24 mouse cellular contexts compared by ENCODE assay signal in genomic region chr5:140324058-140324457, GRCm38 (mm10). TPM values are rescaled to one million over a fixed set of nuclear protein-coding genes. Genes with fewer than 3 reads are reported as not detected.
DNase-seq lines count a peak whose midpoint lies in the region; ATAC-seq lines count a peak whose summit lies in the region.
"Had no signal": no experiment of that assay in that cellular context is flagged by ENCODE, and none has a peak within 500 bp of the region (broad histone marks: within the 10 kb centered on the region; RNA-seq: fewer than 3 reads in every experiment).

No protein-coding gene starts in this region.

- WGBS in midbrain, embryonic 11.5 days, result 93% methylated on average over 5 of the region's 5 CpGs
- 97% methylated on average over 5 of the region's 5 CpGs for WGBS in midbrain, embryonic 16.5 days
- WGBS in liver, embryonic 11.5 days, result 70% methylated on average over 5 of the region's 5 CpGs
- 47% methylated on average over 5 of the region's 5 CpGs for WGBS in liver, embryonic 15.5 days (ENCODE audit: insufficient replicate concordance)

- H3K4me1 ChIP-seq in midbrain, embryonic 11.5 days (ENCODE audit: control insufficient read depth, insufficient read depth, low read length), result peaks cover 5% of the 10 kb centered on the region
- peaks cover 17% of the 10 kb centered on the region for H3K4me1 ChIP-seq in midbrain, embryonic 16.5 days (ENCODE audit: control insufficient read depth, insufficient read depth, low read length)
- peaks cover 6% of the 10 kb centered on the region for H3K4me1 ChIP-seq in liver, embryonic 11.5 days (replicated peaks; ENCODE audit: control insufficient read depth, insufficient read depth, low read length)
- peaks cover 44% of the 10 kb centered on the region for H3K4me1 ChIP-seq in liver, embryonic 15.5 days (replicated peaks)

- H3K4me3 ChIP-seq in midbrain, embryonic 11.5 days (ENCODE audit: low read depth, low read length), result no peak overlapping the region
- no peak overlapping the region for H3K4me3 ChIP-seq in midbrain, embryonic 16.5 days (ENCODE audit: low read depth, low read length)
- H3K4me3 ChIP-seq in liver, embryonic 11.5 days (ENCODE audit: low read depth, low read length), result no peak overlapping the region
- no peak overlapping the region for H3K4me3 ChIP-seq in liver, embryonic 15.5 days (replicated peaks)
- H3K4me3 ChIP-seq: embryonic facial prominence, embryonic 15.5 days; forebrain, embryonic 12.5 days; heart, embryonic 10.5 days; hindbrain, embryonic 13.5 days had no signal

- peak; percentile 69 for DNase-seq in midbrain, embryonic 11.5 days (ENCODE audit: low spot score, missing footprints)
- DNase-seq in R1 (ENCODE audit: low read depth, low spot score), result peak; percentile 73
- no peak for DNase-seq in liver, embryonic 11.5 days (ENCODE audit: low spot score)
- no peak for DNase-seq in layer of hippocampus, adult 8-10 months (ENCODE audit: low spot score in 2 of 2)
- DNase-seq in adrenal gland, adult 8-10 months, result no peak
- DNase-seq in kidney, adult 18-20 months, result no peak
- DNase-seq: adrenal gland, adult 2 months; adrenal gland, postnatal 36 days; cerebellum, adult 11 months; cerebellum, adult 8-10 months; cerebellum, postnatal 14 days; embryo, embryonic 11 days; gastrocnemius, postnatal 10 days; heart, adult 18-20 months; heart, postnatal 10 days; heart, postnatal 4 days had no signal

- peaks cover 2% of the 10 kb centered on the region; the same call in 1 of the 2 replicates for H3K36me3 ChIP-seq in midbrain, embryonic 11.5 days (ENCODE audit: control insufficient read depth, insufficient read depth, low read length)
- peaks cover 8% of the 10 kb centered on the region for H3K36me3 ChIP-seq in midbrain, embryonic 16.5 days (ENCODE audit: control insufficient read depth, insufficient read depth, low read length)
- H3K36me3 ChIP-seq in liver, embryonic 11.5 days (ENCODE audit: control insufficient read depth, insufficient read depth, low read length), result peaks cover 6% of the 10 kb centered on the region; the same call in 1 of the 2 replicates
- peaks cover 22% of the 10 kb centered on the region for H3K36me3 ChIP-seq in liver, embryonic 15.5 days (replicated peaks)

- H3K27ac ChIP-seq in midbrain, embryonic 11.5 days (ENCODE audit: low read depth, low read length), result no peak overlapping the region
- H3K27ac ChIP-seq in midbrain, embryonic 16.5 days (ENCODE audit: low read length), result no peak overlapping the region
- no peak overlapping the region for H3K27ac ChIP-seq in liver, embryonic 11.5 days (ENCODE audit: low read depth, low read length)
- peak overlapping the region; percentile 38; the same call in 1 of the 2 replicates for H3K27ac ChIP-seq in liver, embryonic 15.5 days (replicated peaks)
- H3K27ac ChIP-seq: embryonic facial prominence, embryonic 15.5 days; forebrain, embryonic 12.5 days; heart, embryonic 10.5 days; hindbrain, embryonic 13.5 days had no signal

- no peak overlapping the region for H3K9ac ChIP-seq in midbrain, embryonic 11.5 days (ENCODE audit: low read length)
- H3K9ac ChIP-seq in midbrain, embryonic 16.5 days (ENCODE audit: low read depth, low read length), result no peak overlapping the region
- no peak overlapping the region for H3K9ac ChIP-seq in liver, embryonic 11.5 days (ENCODE audit: low read depth, low read length)
- no peak overlapping the region for H3K9ac ChIP-seq in liver, embryonic 15.5 days
- H3K9ac ChIP-seq: embryonic facial prominence, embryonic 15.5 days; forebrain, embryonic 12.5 days; hindbrain, embryonic 13.5 days had no signal

- no peaks in the 10 kb centered on the region for H3K27me3 ChIP-seq in midbrain, embryonic 11.5 days (ENCODE audit: control insufficient read depth, insufficient read depth, low read length)
- no peaks in the 10 kb centered on the region for H3K27me3 ChIP-seq in midbrain, embryonic 16.5 days (ENCODE audit: control insufficient read depth, insufficient read depth, low read depth, low read length)
- no peaks in the 10 kb centered on the region for H3K27me3 ChIP-seq in liver, embryonic 11.5 days (replicated peaks; ENCODE audit: control insufficient read depth, insufficient read depth, low read length)
- no peaks in the 10 kb centered on the region for H3K27me3 ChIP-seq in liver, embryonic 15.5 days
- H3K27me3 ChIP-seq: embryonic facial prominence, embryonic 15.5 days; forebrain, embryonic 12.5 days; hindbrain, embryonic 13.5 days had no signal

- no peak for ATAC-seq in midbrain, embryonic 11.5 days (ENCODE audit: low FRiP score)
- no peak for ATAC-seq in midbrain, embryonic 16.5 days
- no peak for ATAC-seq in liver, embryonic 11.5 days (replicated peaks; ENCODE audit: low FRiP score)
- no peak for ATAC-seq in liver, embryonic 15.5 days (ENCODE audit: insufficient read depth)
- ATAC-seq: forebrain, embryonic 16.5 days had no signal

- H3K4me2 ChIP-seq in midbrain, embryonic 11.5 days, result no peak overlapping the region
- H3K4me2 ChIP-seq in midbrain, embryonic 16.5 days (ENCODE audit: low read length), result no peak overlapping the region
- H3K4me2 ChIP-seq in liver, embryonic 11.5 days, result peak overlapping the region; percentile 4; the same call in 1 of the 2 replicates
- H3K4me2 ChIP-seq in liver, embryonic 15.5 days, result peak overlapping the region; percentile 28
- H3K4me2 ChIP-seq: embryonic facial prominence, embryonic 15.5 days; forebrain, embryonic 12.5 days; hindbrain, embryonic 13.5 days had no signal

- no peaks in the 10 kb centered on the region for H3K9me3 ChIP-seq in midbrain, embryonic 11.5 days (ENCODE audit: control insufficient read depth, low read length)
- H3K9me3 ChIP-seq in midbrain, embryonic 16.5 days (replicated peaks; ENCODE audit: control insufficient read depth, low read length, poor library complexity, severe bottlenecking), result no peaks in the 10 kb centered on the region
- no peaks in the 10 kb centered on the region for H3K9me3 ChIP-seq in liver, embryonic 11.5 days (ENCODE audit: control insufficient read depth, low read length)
- H3K9me3 ChIP-seq in liver, embryonic 15.5 days (replicated peaks), result no peaks in the 10 kb centered on the region
- H3K9me3 ChIP-seq: embryonic facial prominence, embryonic 15.5 days; forebrain, embryonic 12.5 days; G1E; heart, embryonic 10.5 days; hindbrain, embryonic 13.5 days had no signal

RNA-seq across cellular contexts. Expression of gene Nudt1, which starts 2.6 kb away (rescaled TPM):
- 41.2 and 48.5 TPM in 2 replicates for polyA plus RNA-seq in midbrain, embryonic 11.5 days (2014; fragmentation: Nextera tagmentation; extraction: Ambion mirVana)
- 19.2 and 20.0 TPM in 2 replicates for polyA plus RNA-seq in midbrain, embryonic 16.5 days (2015; fragmentation: Nextera tagmentation; extraction: Ambion mirVana)
- polyA plus RNA-seq in liver, embryonic 11.5 days (2014; fragmentation: Nextera tagmentation; extraction: Ambion mirVana), result 58.3 and 62.3 TPM in 2 replicates
- polyA plus RNA-seq in liver, embryonic 15.5 days (2015; fragmentation: Nextera tagmentation; extraction: Ambion mirVana), result 22.1 and 22.8 TPM in 2 replicates
- 1 to 10 TPM; 5.0 to 6.3 (median 5.2) TPM for total RNA-seq in layer of hippocampus, adult 8-10 months (2022)
- 10 to 100 TPM; 16.3 to 25.3 (median 22.0) TPM for total RNA-seq in adrenal gland, adult 8-10 months (2022)

RNA-seq across cellular contexts. Expression of gene Mad1l1, which starts 2.7 kb away (rescaled TPM):
- 37.5 and 44.2 TPM in 2 replicates for polyA plus RNA-seq in midbrain, embryonic 11.5 days (2014; fragmentation: Nextera tagmentation; extraction: Ambion mirVana)
- polyA plus RNA-seq in midbrain, embryonic 16.5 days (2015; fragmentation: Nextera tagmentation; extraction: Ambion mirVana), result 31.2 and 32.0 TPM in 2 replicates
- polyA plus RNA-seq in liver, embryonic 11.5 days (2014; fragmentation: Nextera tagmentation; extraction: Ambion mirVana), result 43.0 and 43.4 TPM in 2 replicates
- 21.0 and 22.8 TPM in 2 replicates for polyA plus RNA-seq in liver, embryonic 15.5 days (2015; fragmentation: Nextera tagmentation; extraction: Ambion mirVana)
- 10 to 100 TPM; 15.3 to 19.9 (median 17.2) TPM for total RNA-seq in layer of hippocampus, adult 8-10 months (2022)
- 10 to 100 TPM; 16.3 to 28.0 (median 21.1) TPM for total RNA-seq in adrenal gland, adult 8-10 months (2022)

RNA-seq across cellular contexts. Expression of gene Mrm2, which starts 7.6 kb away (rescaled TPM):
- polyA plus RNA-seq in midbrain, embryonic 11.5 days (2014; fragmentation: Nextera tagmentation; extraction: Ambion mirVana), result 21.4 and 22.4 TPM in 2 replicates
- polyA plus RNA-seq in midbrain, embryonic 16.5 days (2015; fragmentation: Nextera tagmentation; extraction: Ambion mirVana), result 20.0 and 21.3 TPM in 2 replicates
- 20.2 and 21.7 TPM in 2 replicates for polyA plus RNA-seq in liver, embryonic 11.5 days (2014; fragmentation: Nextera tagmentation; extraction: Ambion mirVana)
- polyA plus RNA-seq in liver, embryonic 15.5 days (2015; fragmentation: Nextera tagmentation; extraction: Ambion mirVana), result 8.4 and 8.5 TPM in 2 replicates
- 1 to 10 TPM; 7.8 to 9.7 (median 9.1) TPM for total RNA-seq in layer of hippocampus, adult 8-10 months (2022)
- 10 to 100 TPM; 18.8 to 22.4 (median 21.2) TPM for total RNA-seq in adrenal gland, adult 8-10 months (2022)

Comparison
In these comparisons a context has a peak if more than half of its experiments do, and no peak if none do; other contexts are left out.
1. DNase-seq: peak in midbrain, embryonic 11.5 days (single experiment) and R1 (single experiment); none in liver, embryonic 11.5 days (single experiment), layer of hippocampus, adult 8-10 months (0 of 2), adrenal gland, adult 8-10 months (single experiment) and kidney, adult 18-20 months (single experiment).
2. H3K4me2 ChIP-seq: peak in liver, embryonic 11.5 days (single experiment) and liver, embryonic 15.5 days (single experiment); none in midbrain, embryonic 11.5 days (single experiment) and midbrain, embryonic 16.5 days (single experiment).